Mouse (Mus musculus) limb, embryonic 13.5 days (tissue): Measurements from ENCODE around the gene Minpp1. TPM values are rescaled to one million over a fixed set of nuclear protein-coding genes. Genes with fewer than 3 reads are reported as not detected.
"Not testable (repeated sequence)": the region's sequence is repeated elsewhere in the genome, so short reads cannot be mapped to it uniquely, and the experiment has no call there.

Experiments used
- ATAC-seq: fragments of 200-750 bp; cut with Nextera tagmentation; 2 replicates; pipeline ENCODE4 v1.8.0; 2017; ENCODE audit warnings: low read depth, moderate number of reproducible peaks, moderate TSS enrichment; ENCODE audit not compliant: low FRiP score
- H3K27ac ChIP-seq: fragments of 300-500 bp; sonication (generic); 2 replicates; pipeline ENCODE4 v1.5.1; 2015; ENCODE audit warnings: inconsistent platforms, mild to moderate bottlenecking, moderate library complexity
- H3K27me3 ChIP-seq: fragments of 300-500 bp; sonication (generic); 2 replicates; pipeline ENCODE4 v1.6.1; 2015; ENCODE audit warnings: mild to moderate bottlenecking, inconsistent platforms
- H3K36me3 ChIP-seq: fragments of 300-500 bp; sonication (generic); 2 replicates; pipeline ENCODE4 v1.6.1; 2015; ENCODE audit warnings: inconsistent platforms, mild to moderate bottlenecking, moderate library complexity
- H3K4me1 ChIP-seq: fragments of 300-500 bp; sonication (generic); 2 replicates; pipeline ENCODE4 v1.6.1; 2015; ENCODE audit warnings: inconsistent platforms
- H3K4me2 ChIP-seq: fragments of 300-500 bp; sonication (generic); replicated peaks from 2 replicates; pipeline ENCODE4 v1.6.1; 2015; ENCODE audit warnings: inconsistent platforms, mild to moderate bottlenecking, moderate library complexity
- H3K4me3 ChIP-seq: fragments of 300-500 bp; sonication (generic); 2 replicates; pipeline ENCODE4 v1.5.1; 2015; ENCODE audit warnings: moderate library complexity, mild to moderate bottlenecking, inconsistent platforms
- H3K9ac ChIP-seq: fragments of 300-500 bp; sonication (generic); 2 replicates; pipeline ENCODE4 v1.6.1; 2015; ENCODE audit warnings: mild to moderate bottlenecking, inconsistent platforms
- H3K9me3 ChIP-seq: fragments of 300-500 bp; sonication (generic); 2 replicates; pipeline ENCODE4 v1.6.1; 2016; ENCODE audit warnings: inconsistent platforms
- WGBS: fragments of 180-500 bp; shearing (Covaris S2); methylation state at CpG from one replicate; pipeline ENCODE4 v1.1.7; 2015; 5-methylcytosine and 5-hydroxymethylcytosine counted together
- polyA plus RNA-seq: library from polyadenylated mRNA; unstranded; fragments of >200 nt; fragmentation: Nextera tagmentation; extraction: Ambion mirVana; gene quantifications from 2 replicates; pipeline ENCODE4 v1.2.1, GENCODE M21; 2015

The Minpp1 gene
- polyA plus RNA-seq, 1 experiment from 2014 or later = 81.3 TPM

GRCm38 (mm10) chr19:32476016-32476711 lies 9.4 kb upstream of the Minpp1 start:
- Histone ChIP-seq H3K4me2 (no peak overlapping the region), H3K36me3 (no peaks in the 10 kb centered on the region), H3K4me3 (no peak overlapping the region), H3K9me3 (no peaks in the 10 kb centered on the region), H3K27me3 (no peaks in the 10 kb centered on the region), H3K27ac (no peak overlapping the region), H3K9ac (no peak overlapping the region), H3K4me1 (no peaks in the 10 kb centered on the region)
- WGBS = 84% methylated on average over 12 of the region's 12 CpGs
- no peak for ATAC-seq

GRCm38 (mm10) chr19:32476712-32477052 lies 8.9 kb upstream of the Minpp1 start:
- H3K9me3 ChIP-seq = no peaks in the 10 kb centered on the region
- 85% methylated on average over 4 of the region's 4 CpGs for WGBS
- no peak for ATAC-seq
- no peak overlapping the region for H3K4me3 ChIP-seq
- H3K27me3 ChIP-seq = no peaks in the 10 kb centered on the region
- no peaks in the 10 kb centered on the region for H3K4me1 ChIP-seq
- H3K9ac ChIP-seq = no peak overlapping the region
- H3K36me3 ChIP-seq = no peaks in the 10 kb centered on the region
- no peak overlapping the region for H3K27ac ChIP-seq
- H3K4me2 ChIP-seq = no peak overlapping the region

- peaks cover 6% of the 10 kb centered on the region for H3K4me1 ChIP-seq
- 84% methylated on average over 5 of the region's 5 CpGs for WGBS
- no peak overlapping the region for H3K9ac ChIP-seq
- H3K36me3 ChIP-seq = no peaks in the 10 kb centered on the region
- ATAC-seq = no peak
- H3K9me3 ChIP-seq = no peaks in the 10 kb centered on the region
- no peaks in the 10 kb centered on the region for H3K27me3 ChIP-seq
- no peak overlapping the region for H3K4me2 ChIP-seq
- no peak overlapping the region for H3K27ac ChIP-seq
- H3K4me3 ChIP-seq = no peak overlapping the region
These were observed 5.3 kb upstream of the Minpp1 start for GRCm38 (mm10) chr19:32480255-32480654.

- Histone ChIP-seq H3K27me3 (no peaks in the 10 kb centered on the region), H3K9me3 (no peaks in the 10 kb centered on the region), H3K4me1 (peaks cover 6% of the 10 kb centered on the region), H3K4me2 (no peak overlapping the region), H3K9ac (no peak overlapping the region), H3K36me3 (no peaks in the 10 kb centered on the region), H3K4me3 (no peak overlapping the region), H3K27ac (no peak overlapping the region)
- no peak for ATAC-seq
- 87% methylated on average over 8 of the region's 8 CpGs for WGBS
These were observed 4.7 kb upstream of the Minpp1 start for GRCm38 (mm10) chr19:32480791-32481442.

- H3K4me1 ChIP-seq = peaks cover 6% of the 10 kb centered on the region
- no peak overlapping the region for H3K4me2 ChIP-seq
- H3K9ac ChIP-seq = no peak overlapping the region
- no peaks in the 10 kb centered on the region for H3K9me3 ChIP-seq
- no peak overlapping the region for H3K4me3 ChIP-seq
- no peaks in the 10 kb centered on the region for H3K27me3 ChIP-seq
- no peak for ATAC-seq
- H3K27ac ChIP-seq = no peak overlapping the region
- WGBS = 30% methylated on average over 4 of the region's 4 CpGs
- H3K36me3 ChIP-seq = no peaks in the 10 kb centered on the region
These were observed 4.1 kb upstream of the Minpp1 start for GRCm38 (mm10) chr19:32481511-32481910.

GRCm38 (mm10) chr19:32484941-32485660 lies 468 bp upstream of the Minpp1 start:
- Histone ChIP-seq H3K36me3 (no peaks in the 10 kb centered on the region), H3K4me3 (peak overlapping the region; percentile 81), H3K27ac (peak overlapping the region; percentile 88), H3K9me3 (no peaks in the 10 kb centered on the region), H3K9ac (peak overlapping the region; percentile 87), H3K4me2 (peak overlapping the region; percentile 84), H3K4me1 (peaks cover 23% of the 10 kb centered on the region), H3K27me3 (no peaks in the 10 kb centered on the region)
- 18% methylated on average over 13 of the region's 13 CpGs for WGBS
- ATAC-seq = peak; percentile 7; the same call in 1 of the 2 replicates

GRCm38 (mm10) chr19:32486106-32486724 lies 646 bp downstream of the Minpp1 start:
- not testable (repeated sequence) for H3K27me3 ChIP-seq, H3K36me3 ChIP-seq, H3K9me3 ChIP-seq
- Histone ChIP-seq H3K4me3 (peak overlapping the region; percentile 81), H3K9ac (peak overlapping the region; percentile 87), H3K4me2 (peak overlapping the region; percentile 84), H3K4me1 (peaks cover 23% of the 10 kb centered on the region), H3K27ac (peak overlapping the region; percentile 88)
- ATAC-seq = peak; percentile 81
- WGBS = under 1% methylated on average over 47 of the region's 47 CpGs

- H3K27ac ChIP-seq = no peak overlapping the region
- H3K4me1 ChIP-seq = peaks cover 23% of the 10 kb centered on the region
- 85% methylated on average over 8 of the region's 8 CpGs for WGBS
- H3K4me2 ChIP-seq = peak overlapping the region; percentile 84
- H3K4me3 ChIP-seq = peak overlapping the region; percentile 81
- peak overlapping the region; percentile 87; the same call in 1 of the 2 replicates for H3K9ac ChIP-seq
- no peaks in the 10 kb centered on the region for H3K9me3 ChIP-seq
- ATAC-seq = no peak
- H3K36me3 ChIP-seq = peaks cover 9% of the 10 kb centered on the region
- H3K27me3 ChIP-seq = no peaks in the 10 kb centered on the region
These were observed 2.2 kb downstream of the Minpp1 start for GRCm38 (mm10) chr19:32487595-32488255.

GRCm38 (mm10) chr19:32489166-32489895 lies 3.8 kb downstream of the Minpp1 start:
- Histone ChIP-seq H3K36me3 (peaks cover 24% of the 10 kb centered on the region), H3K4me3 (no peak overlapping the region), H3K27ac (no peak overlapping the region), H3K27me3 (no peaks in the 10 kb centered on the region), H3K9ac (no peak overlapping the region), H3K4me2 (no peak overlapping the region), H3K9me3 (no peaks in the 10 kb centered on the region), H3K4me1 (peaks cover 23% of the 10 kb centered on the region)
- no peak for ATAC-seq
- 91% methylated on average over 11 of the region's 12 CpGs for WGBS

- Histone ChIP-seq H3K4me2 (no peak overlapping the region), H3K36me3 (peaks cover 40% of the 10 kb centered on the region), H3K4me3 (no peak overlapping the region), H3K9me3 (no peaks in the 10 kb centered on the region), H3K4me1 (peaks cover 17% of the 10 kb centered on the region), H3K27ac (no peak overlapping the region), H3K9ac (no peak overlapping the region), H3K27me3 (no peaks in the 10 kb centered on the region)
- no peak for ATAC-seq
- 76% methylated on average over 2 of the region's 2 CpGs for WGBS
These were observed 5.4 kb downstream of the Minpp1 start for GRCm38 (mm10) chr19:32490976-32491375.

GRCm38 (mm10) chr19:32492339-32492738 lies 6.8 kb downstream of the Minpp1 start:
- H3K36me3 ChIP-seq = peaks cover 52% of the 10 kb centered on the region
- no peaks in the 10 kb centered on the region for H3K27me3 ChIP-seq
- H3K4me1 ChIP-seq = peaks cover 9% of the 10 kb centered on the region
- 80% methylated on average over 3 of the region's 3 CpGs for WGBS
- no peak overlapping the region for H3K27ac ChIP-seq
- ATAC-seq = no peak
- H3K9ac ChIP-seq = no peak overlapping the region
- no peak overlapping the region for H3K4me3 ChIP-seq
- H3K4me2 ChIP-seq = no peak overlapping the region
- H3K9me3 ChIP-seq = no peaks in the 10 kb centered on the region
